Mouse (Mus musculus) hindbrain, embryonic 16.5 days (tissue): ENCODE data around the gene Kremen2. TPM values are rescaled to one million over a fixed set of nuclear protein-coding genes. Genes with fewer than 3 reads are reported as not detected.
A peak's percentile ranks its signal among the peaks of the same experiment; 100 is the strongest.

Source experiments
- ATAC-seq: fragments of 200-750 bp; cut with Nextera tagmentation; 2 replicates; pipeline ENCODE4 v1.8.0; 2017; ENCODE audit warnings: moderate TSS enrichment, moderate library complexity
- H3K27ac ChIP-seq: fragments of 300-500 bp; sonication (generic); 2 replicates; pipeline ENCODE4 v1.5.1; 2014; ENCODE audit warnings: low read depth, mild to moderate bottlenecking, control low read depth, low read length, moderate library complexity
- H3K27me3 ChIP-seq: fragments of 300-500 bp; sonication (generic); replicated peaks from 2 replicates; pipeline ENCODE4 v1.6.1; 2014; ENCODE audit warnings: low read length; ENCODE audit not compliant: control insufficient read depth, insufficient read depth
- H3K36me3 ChIP-seq: fragments of 300-500 bp; sonication (generic); 2 replicates; pipeline ENCODE4 v1.6.1; 2014; ENCODE audit warnings: mild to moderate bottlenecking, low read length, moderate library complexity, mixed read lengths; ENCODE audit not compliant: control insufficient read depth, insufficient read depth
- H3K4me1 ChIP-seq: fragments of 300-500 bp; sonication (generic); 2 replicates; pipeline ENCODE4 v1.6.1; 2014; ENCODE audit warnings: low read depth, low read length; ENCODE audit not compliant: control insufficient read depth, insufficient read depth
- H3K4me2 ChIP-seq: fragments of 300-500 bp; sonication (generic); 2 replicates; pipeline ENCODE4 v1.6.1; 2014; ENCODE audit warnings: mild to moderate bottlenecking, low read length, control low read depth, moderate library complexity
- H3K4me3 ChIP-seq: fragments of 300-500 bp; sonication (generic); 2 replicates; pipeline ENCODE4 v1.5.1; 2014; ENCODE audit warnings: mild to moderate bottlenecking, low read length, control low read depth, moderate library complexity
- H3K9ac ChIP-seq: fragments of 300-500 bp; sonication (generic); 2 replicates; pipeline ENCODE4 v1.6.1; 2014; ENCODE audit warnings: low read depth, mild to moderate bottlenecking, control low read depth, low read length, moderate library complexity
- H3K9me3 ChIP-seq: fragments of 300-500 bp; sonication (generic); 2 replicates; pipeline ENCODE4 v1.6.1; 2014; ENCODE audit warnings: mild to moderate bottlenecking, low read length, moderate library complexity; ENCODE audit not compliant: control insufficient read depth
- WGBS: fragments of 180-500 bp; shearing (Covaris S2); extraction: QIAGEN DNeasy Blood & Tissue Kit; methylation state at CpG from one replicate; pipeline ENCODE4 v1.1.7; 2014; 5-methylcytosine and 5-hydroxymethylcytosine counted together
- polyA plus RNA-seq: library from polyadenylated mRNA; unstranded; fragments of >200 nt; fragmentation: Nextera tagmentation; extraction: Ambion mirVana; gene quantifications from 2 replicates; pipeline ENCODE4 v1.2.1, GENCODE M21; 2015

Kremen2 gene
- polyA plus RNA-seq, 1 experiment from 2014 or later: 1.8 TPM

DNA sequence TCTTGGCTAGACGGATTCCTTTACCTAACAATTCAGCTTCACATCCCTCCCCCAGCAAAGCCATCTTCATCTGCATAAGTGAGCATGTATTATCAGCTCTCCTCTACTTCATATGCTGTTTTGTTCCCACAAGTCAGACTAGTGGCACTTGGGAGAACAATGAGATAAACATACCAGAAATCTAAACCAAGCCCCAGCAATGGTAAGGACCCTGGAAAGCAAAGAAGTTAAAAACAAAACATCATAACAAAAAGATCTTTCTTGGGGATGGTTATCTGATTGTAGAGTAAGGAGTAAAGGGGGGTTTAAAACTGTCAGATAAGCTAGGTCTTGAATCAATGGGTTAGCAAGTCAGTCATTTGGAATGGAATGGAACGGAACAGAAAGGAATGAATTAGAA, 24.9 kb upstream of the Kremen2 start:
- H3K4me1 ChIP-seq: peaks cover 14% of the 10 kb centered on the region
- peak overlapping the region; percentile 83 for H3K27ac ChIP-seq
- peak overlapping the region; percentile 59 for H3K4me2 ChIP-seq
- H3K9ac ChIP-seq: peak overlapping the region; percentile 80; the same call in 1 of the 2 replicates
- WGBS: 7% methylated on average over 2 of the region's 2 CpGs
- H3K4me3 ChIP-seq: peak overlapping the region; percentile 61
- no peaks in the 10 kb centered on the region for H3K27me3 ChIP-seq
- no peaks in the 10 kb centered on the region for H3K9me3 ChIP-seq
- ATAC-seq: no peak
- no peaks in the 10 kb centered on the region; the same call in 1 of the 2 replicates for H3K36me3 ChIP-seq

DNA sequence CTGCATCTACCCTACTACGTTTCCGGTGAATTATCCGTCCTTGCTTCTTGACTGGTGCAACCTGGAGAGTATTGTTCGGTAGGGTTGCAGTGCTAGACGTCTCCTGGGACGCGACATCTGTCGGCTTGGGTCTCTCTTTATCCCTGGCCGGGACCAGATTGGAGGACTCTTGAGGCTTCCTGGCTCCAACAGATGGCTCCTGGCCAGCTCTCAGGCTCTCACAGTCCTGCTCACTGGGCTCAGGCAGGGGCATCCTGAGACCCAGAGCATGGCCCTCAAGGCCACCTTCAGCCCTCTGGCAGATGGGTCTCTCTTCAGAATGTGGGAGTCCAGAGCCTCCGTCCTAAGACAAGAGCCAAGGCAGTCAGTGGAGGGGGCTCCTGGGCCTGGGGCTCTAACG, 17.3 kb upstream of the Kremen2 start:
- H3K27me3 ChIP-seq: no peaks in the 10 kb centered on the region
- ATAC-seq: no peak
- H3K4me2 ChIP-seq: no peak overlapping the region
- H3K27ac ChIP-seq: no peak overlapping the region
- H3K4me1 ChIP-seq: no peaks in the 10 kb centered on the region
- 86% methylated on average over 11 of the region's 11 CpGs for WGBS
- H3K9ac ChIP-seq: no peak overlapping the region
- no peak overlapping the region for H3K4me3 ChIP-seq
- H3K36me3 ChIP-seq: peaks cover 30% of the 10 kb centered on the region
- 0 out of 2 replicates have a peak, but pooled peaks cover 2% of the 10 kb centered on the region for H3K9me3 ChIP-seq

DNA sequence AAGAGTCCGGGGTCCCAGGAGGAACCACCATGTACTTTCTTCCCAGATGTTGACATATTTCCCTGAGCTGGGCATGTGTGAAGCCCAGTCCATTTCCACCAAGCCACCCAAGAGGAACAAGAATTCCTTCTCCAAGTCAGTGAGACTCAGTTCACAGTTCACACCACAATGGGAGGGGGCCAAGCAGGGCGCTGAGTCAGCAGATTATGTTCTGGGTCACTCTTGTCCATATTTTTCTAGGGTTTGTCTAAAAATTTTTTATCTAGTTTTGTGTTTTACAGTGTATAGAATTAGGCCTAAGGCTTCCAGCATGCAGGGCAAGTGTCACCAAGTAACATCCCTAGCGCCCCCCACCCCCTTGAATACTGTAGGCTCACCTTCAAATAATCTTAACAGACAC, 15.5 kb upstream of the Kremen2 start:
- ATAC-seq: no peak
- H3K4me3 ChIP-seq: no peak overlapping the region
- H3K9ac ChIP-seq: no peak overlapping the region
- H3K27ac ChIP-seq: no peak overlapping the region
- peaks cover 41% of the 10 kb centered on the region for H3K36me3 ChIP-seq
- no peaks in the 10 kb centered on the region for H3K27me3 ChIP-seq
- WGBS: 100% methylated on average over 3 of the region's 3 CpGs
- no peak overlapping the region for H3K4me2 ChIP-seq
- H3K9me3 ChIP-seq: 0 out of 2 replicates have a peak, but pooled peaks cover 2% of the 10 kb centered on the region
- no peaks in the 10 kb centered on the region for H3K4me1 ChIP-seq

DNA sequence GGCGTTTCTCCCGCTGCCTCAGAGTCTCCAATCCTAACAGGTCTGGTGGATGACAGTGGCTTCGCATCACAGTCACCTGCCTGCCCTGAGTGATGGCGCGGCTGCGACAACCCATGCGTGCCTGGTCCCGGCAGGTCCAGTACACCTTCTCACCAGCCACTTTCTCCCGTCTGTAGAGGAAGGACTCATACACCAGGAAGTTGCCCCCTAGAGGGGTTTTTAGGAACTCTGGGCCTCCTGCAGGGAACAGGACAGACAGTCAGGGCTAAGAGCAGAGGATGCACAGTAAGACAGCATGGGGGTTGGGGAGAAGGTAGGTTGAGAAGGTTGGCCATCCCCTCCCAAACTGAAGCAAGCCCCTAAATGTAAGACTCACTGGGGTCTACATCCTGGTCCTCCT, 14.6 kb upstream of the Kremen2 start:
- no peak overlapping the region for H3K9ac ChIP-seq
- H3K36me3 ChIP-seq: peaks cover 50% of the 10 kb centered on the region
- 94% methylated on average over 9 of the region's 9 CpGs for WGBS
- no peaks in the 10 kb centered on the region for H3K27me3 ChIP-seq
- H3K4me3 ChIP-seq: no peak overlapping the region
- H3K9me3 ChIP-seq: 0 out of 2 replicates have a peak, but pooled peaks cover 2% of the 10 kb centered on the region
- ATAC-seq: no peak
- no peak overlapping the region for H3K27ac ChIP-seq
- no peaks in the 10 kb centered on the region for H3K4me1 ChIP-seq
- H3K4me2 ChIP-seq: no peak overlapping the region

DNA sequence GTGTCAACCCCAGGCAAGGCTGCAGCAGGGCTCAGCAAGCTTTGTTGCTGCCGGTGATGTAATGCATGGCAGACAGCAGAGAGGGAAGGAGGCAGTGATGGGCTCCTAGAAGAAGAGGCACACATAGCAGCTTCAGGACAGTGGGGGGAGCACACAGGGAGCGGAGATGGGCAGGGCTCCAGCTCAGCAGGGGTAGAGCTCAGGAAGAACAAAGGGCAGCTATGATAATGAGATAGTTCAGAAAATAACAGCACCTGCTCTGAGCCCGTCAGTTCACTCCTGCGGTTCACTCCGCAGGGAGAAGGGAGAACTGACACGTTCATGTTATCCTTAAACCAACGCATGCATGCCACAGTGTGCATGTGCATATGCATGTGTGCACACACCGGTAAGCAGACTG, 13.2 kb upstream of the Kremen2 start:
- Histone ChIP-seq H3K9ac (no peak overlapping the region), H3K9me3 (0 out of 2 replicates have a peak, but pooled peaks cover 2% of the 10 kb centered on the region), H3K27me3 (no peaks in the 10 kb centered on the region), H3K27ac (no peak overlapping the region), H3K4me1 (no peaks in the 10 kb centered on the region), H3K36me3 (peaks cover 58% of the 10 kb centered on the region), H3K4me2 (no peak overlapping the region), H3K4me3 (no peak overlapping the region)
- ATAC-seq: no peak
- 69% methylated on average over 8 of the region's 8 CpGs for WGBS

DNA sequence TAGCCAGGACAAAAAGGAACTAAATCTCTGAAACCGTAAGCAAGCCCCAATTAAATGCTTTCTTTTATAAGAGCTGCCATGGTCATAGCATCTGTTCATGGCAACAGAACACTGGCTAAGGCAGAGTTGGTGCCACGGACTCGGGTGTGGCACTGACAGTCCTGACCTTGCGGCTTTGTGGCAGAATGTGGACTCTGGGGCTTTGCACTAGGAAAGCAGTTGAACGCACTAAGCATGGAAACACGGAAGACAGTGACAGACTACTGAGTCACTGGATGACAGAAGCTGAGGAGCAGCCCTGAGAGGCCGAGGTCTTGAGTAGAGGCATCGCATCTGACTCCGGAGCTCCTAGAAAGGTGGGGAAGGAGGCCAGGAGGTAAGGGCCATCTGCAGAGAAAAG, 11.9 kb upstream of the Kremen2 start:
- Histone ChIP-seq H3K27ac (no peak overlapping the region), H3K4me2 (no peak overlapping the region), H3K36me3 (peaks cover 68% of the 10 kb centered on the region), H3K9ac (no peak overlapping the region), H3K4me1 (no peaks in the 10 kb centered on the region), H3K27me3 (no peaks in the 10 kb centered on the region), H3K4me3 (no peak overlapping the region), H3K9me3 (0 out of 2 replicates have a peak, but pooled peaks cover 2% of the 10 kb centered on the region)
- WGBS: 96% methylated on average over 9 of the region's 9 CpGs
- ATAC-seq: no peak

DNA sequence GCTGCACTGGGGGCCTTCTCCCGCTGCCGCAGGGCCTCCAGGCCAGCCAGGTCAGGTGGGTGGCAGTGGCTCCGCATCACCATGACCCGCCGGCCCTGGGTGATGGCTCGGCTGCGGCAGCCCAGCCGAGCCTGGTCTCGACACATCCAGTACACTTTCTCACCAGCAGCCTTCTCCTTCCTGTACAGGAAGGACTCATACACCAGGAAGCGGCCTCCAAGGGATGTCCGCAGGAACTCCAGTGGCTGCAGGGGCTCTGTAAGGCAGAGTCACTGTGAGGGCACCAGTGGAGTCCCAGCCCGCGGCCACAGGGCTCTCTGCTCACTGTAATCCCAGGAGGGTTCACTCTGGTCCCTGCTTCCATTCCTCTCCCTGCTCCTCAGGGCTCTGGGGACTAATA, 10.1 kb upstream of the Kremen2 start:
- 95% methylated on average over 13 of the region's 13 CpGs for WGBS
- Histone ChIP-seq H3K9me3 (0 out of 2 replicates have a peak, but pooled peaks cover 2% of the 10 kb centered on the region), H3K4me1 (no peaks in the 10 kb centered on the region), H3K4me3 (no peak overlapping the region), H3K27me3 (no peaks in the 10 kb centered on the region), H3K9ac (no peak overlapping the region), H3K4me2 (no peak overlapping the region), H3K27ac (no peak overlapping the region), H3K36me3 (peaks cover 64% of the 10 kb centered on the region)
- ATAC-seq: no peak

DNA sequence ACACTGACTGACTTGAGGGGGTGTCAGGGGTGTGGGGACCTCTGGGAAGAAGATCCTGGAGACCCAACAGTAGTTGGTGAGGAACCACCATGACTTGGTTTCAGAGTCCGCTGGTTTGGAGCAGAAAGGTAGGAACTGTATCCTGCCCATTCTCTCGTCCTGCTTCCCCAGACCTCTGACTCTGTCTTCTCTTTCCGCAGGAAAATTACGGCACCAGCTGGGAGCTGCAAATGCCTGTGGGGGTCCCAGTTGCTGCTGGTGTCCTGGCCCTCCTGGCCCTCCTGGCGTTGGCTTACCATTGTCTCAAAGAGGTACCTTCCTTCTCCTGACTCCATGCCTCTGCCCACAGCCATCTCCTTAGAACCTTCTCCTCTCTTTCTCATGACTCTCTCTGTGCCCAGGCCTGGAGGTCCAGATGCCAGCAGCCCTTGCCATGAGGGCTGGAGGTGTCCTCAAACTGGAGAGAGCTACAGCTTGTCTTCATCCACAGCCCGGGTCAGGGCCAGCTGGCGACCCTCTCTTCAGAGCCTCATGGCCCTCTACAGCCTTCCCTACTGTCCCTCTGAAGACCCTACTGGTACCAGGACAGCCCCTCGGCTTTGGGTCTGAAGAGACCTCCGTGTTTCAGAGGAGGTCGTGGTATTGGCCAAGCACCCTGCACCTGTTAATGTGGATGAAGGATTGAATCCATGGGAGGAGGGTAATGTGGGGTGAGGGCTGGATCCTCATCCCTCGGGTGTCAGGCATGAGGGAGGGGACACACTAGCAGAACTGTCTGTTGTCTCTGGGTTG, 4.0 kb upstream of the Kremen2 start:
- H3K27me3 ChIP-seq: peaks cover 13% of the 10 kb centered on the region
- H3K4me2 ChIP-seq: no peak overlapping the region; the same call in 1 of the 2 replicates
- no peak for ATAC-seq

DNA sequence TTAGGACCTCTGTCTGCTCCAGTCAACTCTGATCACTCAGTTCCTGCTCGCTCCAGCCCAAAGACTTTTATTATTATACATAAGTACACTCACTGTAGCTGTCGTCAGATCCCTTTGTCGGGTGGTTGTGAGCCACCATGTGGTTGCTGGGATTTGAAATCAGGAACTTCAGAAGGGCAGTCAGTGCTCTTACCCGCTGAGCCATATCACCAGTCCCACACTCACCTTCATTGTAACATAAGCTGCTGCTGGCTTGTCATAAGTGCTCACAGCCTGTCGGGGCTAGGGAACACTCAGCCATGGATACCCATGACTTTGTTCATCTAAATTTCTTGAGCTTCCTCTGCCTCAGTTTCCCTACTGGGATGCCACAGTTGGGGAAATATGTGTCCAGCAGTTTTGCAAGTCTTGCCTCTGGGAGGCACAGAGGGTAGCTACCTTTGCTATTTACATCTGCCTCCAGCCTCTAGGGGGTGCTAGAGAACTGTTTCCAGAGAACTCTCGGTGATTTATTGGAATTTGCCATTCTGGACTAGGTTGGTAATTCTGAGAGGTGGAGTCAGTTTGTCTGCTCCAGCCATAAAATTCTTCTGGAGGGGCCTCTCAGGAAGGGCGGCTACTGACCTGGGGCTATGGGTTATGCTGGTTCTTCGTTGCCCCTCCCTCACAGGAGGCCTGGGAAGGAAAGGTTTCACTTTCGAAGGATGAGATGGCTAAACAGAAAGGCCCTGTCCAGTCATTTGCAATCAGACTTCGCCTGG, 3.2 kb upstream of the Kremen2 start:
- Histone ChIP-seq H3K36me3 (peaks cover 23% of the 10 kb centered on the region), H3K4me1 (peaks cover 11% of the 10 kb centered on the region), H3K4me3 (no peak overlapping the region), H3K9me3 (no peaks in the 10 kb centered on the region), H3K27me3 (peaks cover 21% of the 10 kb centered on the region), H3K9ac (no peak overlapping the region), H3K27ac (no peak overlapping the region), H3K4me2 (peak overlapping the region; percentile 15)
- 41% methylated on average over 10 of the region's 10 CpGs for WGBS
- no peak for ATAC-seq

More for the DNA sequence above, 4.0 kb upstream of the Kremen2 start:
- no peaks in the 10 kb centered on the region for H3K9me3 ChIP-seq
- no peak overlapping the region for H3K9ac ChIP-seq
- H3K4me3 ChIP-seq: no peak overlapping the region
- H3K4me1 ChIP-seq: peaks cover 11% of the 10 kb centered on the region
- WGBS: 81% methylated on average over 11 of the region's 11 CpGs
- H3K27ac ChIP-seq: no peak overlapping the region
- peaks cover 30% of the 10 kb centered on the region for H3K36me3 ChIP-seq
